Mouse (Mus musculus) limb, embryonic 13.5 days (tissue): ENCODE measurements around the gene St3gal4. TPM values are rescaled to one million over a fixed set of nuclear protein-coding genes. Genes with fewer than 3 reads are reported as not detected.

ENCODE experiments used
- ATAC-seq: fragments of 200-750 bp; cut with Nextera tagmentation; 2 replicates; pipeline ENCODE4 v1.8.0; 2017; ENCODE audit warnings: low read depth, moderate number of reproducible peaks, moderate TSS enrichment; ENCODE audit not compliant: low FRiP score
- H3K27ac ChIP-seq: fragments of 300-500 bp; sonication (generic); 2 replicates; pipeline ENCODE4 v1.5.1; 2015; ENCODE audit warnings: inconsistent platforms, mild to moderate bottlenecking, moderate library complexity
- H3K27me3 ChIP-seq: fragments of 300-500 bp; sonication (generic); 2 replicates; pipeline ENCODE4 v1.6.1; 2015; ENCODE audit warnings: mild to moderate bottlenecking, inconsistent platforms
- H3K36me3 ChIP-seq: fragments of 300-500 bp; sonication (generic); 2 replicates; pipeline ENCODE4 v1.6.1; 2015; ENCODE audit warnings: inconsistent platforms, mild to moderate bottlenecking, moderate library complexity
- H3K4me1 ChIP-seq: fragments of 300-500 bp; sonication (generic); 2 replicates; pipeline ENCODE4 v1.6.1; 2015; ENCODE audit warnings: inconsistent platforms
- H3K4me2 ChIP-seq: fragments of 300-500 bp; sonication (generic); replicated peaks from 2 replicates; pipeline ENCODE4 v1.6.1; 2015; ENCODE audit warnings: inconsistent platforms, mild to moderate bottlenecking, moderate library complexity
- H3K4me3 ChIP-seq: fragments of 300-500 bp; sonication (generic); 2 replicates; pipeline ENCODE4 v1.5.1; 2015; ENCODE audit warnings: moderate library complexity, mild to moderate bottlenecking, inconsistent platforms
- H3K9ac ChIP-seq: fragments of 300-500 bp; sonication (generic); 2 replicates; pipeline ENCODE4 v1.6.1; 2015; ENCODE audit warnings: mild to moderate bottlenecking, inconsistent platforms
- H3K9me3 ChIP-seq: fragments of 300-500 bp; sonication (generic); 2 replicates; pipeline ENCODE4 v1.6.1; 2016; ENCODE audit warnings: inconsistent platforms
- WGBS: fragments of 180-500 bp; shearing (Covaris S2); methylation state at CpG from one replicate; pipeline ENCODE4 v1.1.7; 2015; 5-methylcytosine and 5-hydroxymethylcytosine counted together
- polyA plus RNA-seq: library from polyadenylated mRNA; unstranded; fragments of >200 nt; fragmentation: Nextera tagmentation; extraction: Ambion mirVana; gene quantifications from 2 replicates; pipeline ENCODE4 v1.2.1, GENCODE M21; 2015

The St3gal4 gene
- polyA plus RNA-seq, 1 experiment from 2014 or later = 37.9 TPM

DNA sequence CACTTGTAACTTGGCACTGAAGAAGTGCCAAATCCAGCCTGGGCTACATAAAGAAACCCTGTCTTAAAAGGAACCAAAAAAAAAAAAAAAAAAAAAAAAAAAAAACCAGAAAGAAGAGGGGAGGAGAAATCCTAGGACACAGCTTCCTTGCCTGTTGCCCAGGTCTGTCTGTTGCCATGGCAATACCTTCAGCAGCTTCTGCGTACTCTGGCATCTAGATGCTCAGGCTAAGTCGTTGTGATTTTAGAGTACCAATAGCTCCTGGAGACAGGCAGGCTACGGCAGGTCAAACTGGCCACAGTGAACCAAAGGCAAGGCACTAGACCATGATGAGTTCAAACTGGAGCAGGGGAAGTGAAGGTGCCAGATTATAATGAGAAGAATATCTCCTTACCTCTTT is 65.4 kb downstream of the St3gal4 start:
- Histone ChIP-seq H3K27me3 (no peaks in the 10 kb centered on the region), H3K4me1 (peaks cover 18% of the 10 kb centered on the region), H3K4me3 (no peak overlapping the region), H3K27ac (no peak overlapping the region), H3K36me3 (peaks cover 52% of the 10 kb centered on the region), H3K4me2 (no peak overlapping the region), H3K9me3 (no peaks in the 10 kb centered on the region), H3K9ac (no peak overlapping the region)
- 86% methylated on average over 3 of the region's 3 CpGs for WGBS
- ATAC-seq = no peak

DNA sequence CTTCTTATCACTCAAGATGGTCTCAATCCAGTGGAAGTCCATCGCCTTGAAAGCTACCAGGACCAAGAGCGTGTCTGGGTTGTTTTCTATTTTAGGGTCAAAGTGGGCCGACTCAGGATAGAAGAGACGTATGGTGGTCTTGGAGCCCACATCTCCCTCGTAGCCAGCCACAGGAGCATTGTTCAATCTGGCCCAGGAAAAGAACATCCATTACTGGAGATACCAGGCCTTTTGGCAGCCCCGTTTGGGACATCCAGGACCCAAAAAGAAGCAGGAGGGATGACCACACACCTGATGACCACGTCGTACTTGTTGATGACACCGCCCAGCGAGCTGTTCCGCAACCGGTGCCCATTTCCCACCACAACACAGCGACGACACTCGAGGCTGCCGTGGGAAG is 66.0 kb downstream of the St3gal4 start:
- Histone ChIP-seq H3K27me3 (no peaks in the 10 kb centered on the region), H3K9me3 (no peaks in the 10 kb centered on the region), H3K4me2 (no peak overlapping the region), H3K4me1 (peaks cover 12% of the 10 kb centered on the region), H3K4me3 (no peak overlapping the region), H3K9ac (no peak overlapping the region), H3K27ac (no peak overlapping the region), H3K36me3 (peaks cover 54% of the 10 kb centered on the region)
- ATAC-seq = no peak
- whole genome bisulfite sequencing = 94% methylated on average over 16 of the region's 16 CpGs

DNA sequence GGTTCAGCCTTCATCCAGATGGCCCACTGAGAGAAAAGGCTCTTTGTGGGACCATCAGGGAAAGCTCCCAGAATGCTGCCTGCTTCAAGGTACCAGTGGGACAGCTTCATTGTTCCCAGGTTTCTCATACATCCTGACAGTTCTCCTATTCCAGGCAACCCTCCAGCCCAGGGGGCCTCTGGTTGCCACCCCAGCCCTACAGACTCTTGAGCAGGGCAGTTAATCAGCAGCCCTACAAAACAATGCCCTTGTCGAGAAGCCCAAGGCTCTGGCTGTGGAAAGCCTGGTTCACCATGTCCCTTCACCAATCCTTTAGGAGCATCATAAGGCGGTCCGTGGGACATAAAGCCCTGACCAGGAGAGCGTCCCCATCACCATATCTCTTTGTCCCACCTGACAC is 66.4 kb downstream of the St3gal4 start:
- Histone ChIP-seq H3K27me3 (no peaks in the 10 kb centered on the region), H3K4me2 (no peak overlapping the region), H3K9me3 (no peaks in the 10 kb centered on the region), H3K4me1 (peaks cover 11% of the 10 kb centered on the region; the same call in 1 of the 2 replicates), H3K36me3 (peaks cover 59% of the 10 kb centered on the region), H3K9ac (no peak overlapping the region), H3K4me3 (no peak overlapping the region), H3K27ac (no peak overlapping the region)
- no peak for ATAC-seq
- WGBS = 91% methylated on average over 4 of the region's 4 CpGs

DNA sequence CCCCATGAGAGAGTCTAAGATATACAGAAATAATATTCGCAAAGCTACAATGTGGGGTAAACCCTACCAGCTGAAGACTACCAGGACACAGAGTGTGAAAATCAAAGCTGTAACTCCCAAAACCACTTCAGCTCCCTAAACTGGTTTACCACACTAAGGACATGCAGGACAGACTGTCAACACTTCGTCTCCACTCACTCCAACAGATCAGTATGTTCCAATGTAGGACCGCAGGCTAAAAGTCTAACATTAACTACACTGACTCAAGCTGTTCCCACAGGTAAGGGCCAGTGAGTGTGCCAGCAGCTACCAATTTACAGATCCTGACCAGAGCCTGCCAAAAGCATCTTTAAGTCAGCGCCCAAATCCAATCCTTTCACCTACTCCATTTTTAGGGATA is 67.4 kb downstream of the St3gal4 start:
- H3K9ac ChIP-seq = no peak overlapping the region
- H3K36me3 ChIP-seq = peaks cover 69% of the 10 kb centered on the region
- no peak for ATAC-seq
- H3K4me1 ChIP-seq = peaks cover 13% of the 10 kb centered on the region
- H3K4me3 ChIP-seq = no peak overlapping the region
- no peaks in the 10 kb centered on the region for H3K9me3 ChIP-seq
- no peaks in the 10 kb centered on the region for H3K27me3 ChIP-seq
- H3K27ac ChIP-seq = no peak overlapping the region
- H3K4me2 ChIP-seq = no peak overlapping the region
- 93% methylated on average over 4 of the region's 4 CpGs for WGBS

DNA sequence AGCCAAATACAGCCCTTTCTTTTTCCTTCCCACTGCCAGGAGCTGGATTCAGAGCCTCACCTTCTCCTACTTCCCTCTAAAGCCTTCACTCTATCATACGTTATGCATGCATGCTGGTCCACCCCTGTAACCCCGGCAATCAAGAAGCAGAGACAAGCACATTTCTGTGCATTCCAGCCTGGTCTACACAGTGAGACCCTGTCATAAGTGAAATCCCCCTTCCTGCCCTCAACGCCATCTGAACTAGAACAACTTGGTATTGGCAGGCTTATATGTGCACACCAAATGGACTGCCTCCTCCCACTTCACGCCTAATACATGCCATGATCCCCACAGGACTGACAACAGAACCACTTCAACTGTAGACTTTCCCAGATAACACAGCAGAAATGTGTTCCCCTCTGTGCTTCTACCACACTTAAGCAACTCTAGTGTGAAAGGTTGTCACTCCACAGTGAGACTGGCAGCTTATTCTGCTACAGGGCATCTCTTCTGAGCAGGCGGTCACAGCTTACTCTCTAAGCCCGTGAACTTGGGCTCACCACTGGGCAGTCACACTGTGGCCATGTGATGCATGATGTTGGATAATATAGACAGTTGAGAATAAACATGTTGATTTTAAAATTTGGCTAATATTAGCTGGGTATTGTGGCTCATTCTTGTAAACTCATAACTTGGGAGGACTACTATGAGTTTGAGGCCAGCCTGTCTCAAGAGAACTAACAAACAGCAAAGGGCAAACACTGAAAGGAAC is 68.2 kb downstream of the St3gal4 start:
- Histone ChIP-seq H3K4me1 (peaks cover 21% of the 10 kb centered on the region), H3K4me3 (no peak overlapping the region), H3K9me3 (no peaks in the 10 kb centered on the region), H3K27me3 (no peaks in the 10 kb centered on the region), H3K9ac (no peak overlapping the region), H3K27ac (peak overlapping the region; percentile 28; the same call in 1 of the 2 replicates), H3K36me3 (peaks cover 71% of the 10 kb centered on the region), H3K4me2 (no peak overlapping the region)
- WGBS = 94% methylated on average over 6 of the region's 6 CpGs
- no peak for ATAC-seq

DNA sequence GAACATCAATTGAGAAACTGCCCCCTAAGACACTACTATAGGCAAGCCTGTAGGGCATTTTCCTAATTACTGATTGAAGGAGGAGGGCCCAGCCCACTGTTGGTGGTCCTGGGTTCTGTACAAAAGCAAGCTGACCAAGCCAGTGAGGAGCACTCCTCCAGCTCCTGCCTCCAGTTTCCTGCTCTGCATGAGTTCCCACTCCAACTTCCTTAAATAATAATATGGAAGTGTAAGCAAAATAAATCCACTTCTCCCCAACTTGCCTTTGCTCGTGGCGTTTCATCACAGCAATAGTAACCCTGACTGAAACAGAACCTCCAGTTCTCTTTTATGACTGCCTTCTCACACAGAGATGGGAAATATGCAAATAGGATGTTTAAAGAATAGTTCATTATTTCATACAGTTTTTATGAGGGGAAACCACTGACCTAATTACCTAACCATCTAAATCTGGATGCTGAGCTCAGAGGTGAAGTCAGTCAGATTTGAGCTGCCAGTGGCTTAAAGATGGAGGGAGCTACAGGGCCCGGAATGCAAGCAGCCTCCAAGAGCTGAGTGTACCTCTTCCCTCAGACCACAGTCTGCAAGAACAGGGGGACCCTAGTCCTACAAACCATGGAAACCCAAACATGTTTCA is 69.1 kb downstream of the St3gal4 start:
- Histone ChIP-seq H3K27me3 (no peaks in the 10 kb centered on the region), H3K4me1 (peaks cover 30% of the 10 kb centered on the region), H3K4me3 (no peak overlapping the region), H3K4me2 (no peak overlapping the region), H3K9me3 (no peaks in the 10 kb centered on the region), H3K9ac (no peak overlapping the region), H3K27ac (no peak overlapping the region), H3K36me3 (peaks cover 71% of the 10 kb centered on the region)
- 63% methylated on average over 3 of the region's 3 CpGs for WGBS
- ATAC-seq = no peak

DNA sequence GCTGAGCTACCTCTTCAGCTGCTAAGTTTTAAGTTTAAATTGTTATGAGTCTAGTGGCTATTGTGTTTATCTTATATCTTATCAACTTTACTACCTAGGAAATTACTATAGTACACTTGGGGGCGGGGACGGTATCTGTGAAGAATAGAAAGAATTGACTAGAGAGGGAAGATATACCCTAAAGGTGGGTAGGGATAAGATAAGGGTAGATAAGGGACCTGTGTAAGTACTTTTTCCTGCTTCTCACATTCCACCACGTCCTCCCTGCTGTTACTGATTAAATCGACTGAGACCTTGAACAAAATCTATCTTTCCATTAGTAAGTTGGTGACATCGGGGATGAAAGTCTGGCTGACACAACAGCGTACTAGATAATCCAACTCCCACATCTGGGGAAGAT is 70.6 kb downstream of the St3gal4 start:
- no peak overlapping the region for H3K4me2 ChIP-seq
- H3K27ac ChIP-seq = no peak overlapping the region
- no peak overlapping the region for H3K9ac ChIP-seq
- H3K4me1 ChIP-seq = peaks cover 45% of the 10 kb centered on the region
- H3K36me3 ChIP-seq = peaks cover 60% of the 10 kb centered on the region
- H3K4me3 ChIP-seq = no peak overlapping the region
- 82% methylated on average over 6 of the region's 6 CpGs for WGBS
- no peaks in the 10 kb centered on the region for H3K9me3 ChIP-seq
- no peaks in the 10 kb centered on the region for H3K27me3 ChIP-seq
- ATAC-seq = no peak

DNA sequence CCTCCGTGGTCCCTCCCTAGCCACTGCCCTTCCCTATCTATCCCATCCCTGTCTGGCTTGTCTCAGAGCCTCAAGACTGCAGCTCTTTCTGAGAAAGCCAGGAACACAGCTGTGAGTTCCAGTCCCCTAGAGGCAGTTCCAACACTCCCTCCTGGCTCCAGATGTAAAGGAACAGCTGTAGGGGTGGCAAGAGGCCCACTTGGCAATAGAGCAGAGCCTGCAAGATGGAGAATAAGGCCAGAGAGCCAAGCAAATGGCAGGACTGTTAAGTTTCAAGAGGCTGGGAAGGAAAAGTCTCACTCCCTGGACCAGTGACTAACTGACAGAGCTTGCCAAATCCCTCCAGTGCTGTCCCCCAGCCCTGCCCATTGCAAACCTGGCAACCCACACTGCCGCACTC is 73.3 kb downstream of the St3gal4 start:
- Histone ChIP-seq H3K27me3 (no peaks in the 10 kb centered on the region), H3K36me3 (peaks cover 33% of the 10 kb centered on the region), H3K4me3 (no peak overlapping the region), H3K4me1 (peaks cover 48% of the 10 kb centered on the region), H3K9ac (no peak overlapping the region), H3K4me2 (no peak overlapping the region), H3K9me3 (no peaks in the 10 kb centered on the region), H3K27ac (peak overlapping the region; percentile 76)
- 57% methylated on average over 2 of the region's 2 CpGs for WGBS
- ATAC-seq = peak; percentile 65

DNA sequence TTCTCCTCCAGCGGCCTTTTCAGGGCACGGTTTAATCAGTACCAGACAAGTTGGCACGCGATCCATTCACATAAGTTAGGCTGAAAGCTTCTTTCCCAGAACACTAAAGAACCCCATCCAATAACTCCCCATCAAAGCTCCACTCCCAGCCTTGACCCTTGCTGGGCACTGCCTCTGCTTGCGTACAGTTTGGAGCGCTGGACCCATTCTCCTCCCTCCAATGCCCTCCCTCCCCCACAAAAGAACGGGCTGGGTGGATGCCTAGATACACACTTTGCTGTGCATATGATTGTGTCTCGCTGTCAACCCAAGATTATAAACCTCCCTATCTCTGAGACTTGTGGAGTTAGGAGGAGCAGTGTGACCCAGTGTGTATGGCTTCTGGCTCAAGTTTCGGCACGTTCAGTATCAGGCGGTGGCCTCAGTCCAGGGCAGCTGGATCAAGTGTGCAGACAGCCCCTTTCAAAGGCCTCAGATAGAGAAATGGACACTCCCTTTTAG is 74.0 kb downstream of the St3gal4 start:
- Histone ChIP-seq H3K27me3 (no peaks in the 10 kb centered on the region), H3K4me3 (no peak overlapping the region), H3K9me3 (no peaks in the 10 kb centered on the region), H3K4me2 (no peak overlapping the region), H3K9ac (no peak overlapping the region), H3K4me1 (peaks cover 42% of the 10 kb centered on the region), H3K36me3 (peaks cover 27% of the 10 kb centered on the region), H3K27ac (peak overlapping the region; percentile 76)
- peak; percentile 26; the same call in 1 of the 2 replicates for ATAC-seq
- WGBS = 46% methylated on average over 11 of the region's 11 CpGs

DNA sequence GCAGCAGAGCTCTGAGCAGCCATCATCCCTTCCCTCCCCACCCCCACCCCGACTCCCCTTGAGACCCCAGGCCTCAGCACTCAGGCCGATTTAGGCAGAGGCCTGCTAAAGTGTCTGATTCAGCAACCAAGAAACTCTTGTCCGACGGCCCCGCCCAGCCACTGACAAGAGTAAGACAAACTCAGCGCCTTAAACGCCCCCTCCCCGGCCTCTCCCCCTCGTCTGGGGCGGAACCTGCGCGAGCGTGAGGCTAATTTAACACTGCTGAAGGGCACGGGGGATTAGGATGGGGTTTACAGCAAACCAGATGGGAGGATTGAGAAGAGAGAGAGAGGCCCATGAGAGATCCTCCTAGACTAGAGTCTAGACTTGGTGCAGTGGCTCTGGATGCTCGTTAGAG is 74.6 kb downstream of the St3gal4 start:
- H3K4me3 ChIP-seq = no peak overlapping the region
- H3K27ac ChIP-seq = peak overlapping the region; percentile 76
- H3K27me3 ChIP-seq = no peaks in the 10 kb centered on the region
- 7% methylated on average over 15 of the region's 15 CpGs for WGBS
- no peaks in the 10 kb centered on the region for H3K9me3 ChIP-seq
- ATAC-seq = peak; percentile 53; the same call in 1 of the 2 replicates
- H3K9ac ChIP-seq = peak overlapping the region; percentile 43; the same call in 1 of the 2 replicates
- H3K36me3 ChIP-seq = peaks cover 26% of the 10 kb centered on the region
- peaks cover 44% of the 10 kb centered on the region for H3K4me1 ChIP-seq
- H3K4me2 ChIP-seq = 0 out of 2 replicates have a peak overlapping the region, but pooled peaks have one; percentile 16

DNA sequence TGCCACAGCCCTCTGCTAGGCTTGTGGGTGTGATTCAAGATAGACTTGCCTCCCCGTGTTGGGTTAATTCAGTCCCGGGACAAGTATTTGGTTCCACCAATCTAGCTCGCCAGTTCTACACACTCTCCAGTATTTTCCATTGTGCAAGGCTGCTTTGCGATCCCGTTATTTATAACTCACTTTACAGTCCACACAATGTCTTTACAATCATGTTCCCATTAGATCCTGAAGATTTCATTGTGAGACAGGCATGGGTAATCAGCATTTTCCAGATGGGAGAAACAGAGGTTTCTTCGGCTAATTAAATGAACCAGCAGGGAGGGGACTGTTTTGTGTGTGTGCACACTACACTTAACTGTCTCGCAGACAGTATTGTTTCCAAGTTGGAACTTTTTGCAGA is 75.4 kb downstream of the St3gal4 start:
- Histone ChIP-seq H3K27me3 (no peaks in the 10 kb centered on the region), H3K9ac (no peak overlapping the region), H3K4me3 (no peak overlapping the region), H3K4me2 (no peak overlapping the region), H3K4me1 (peaks cover 45% of the 10 kb centered on the region), H3K9me3 (no peaks in the 10 kb centered on the region), H3K27ac (0 out of 2 replicates have a peak overlapping the region, but pooled peaks have one; percentile 76), H3K36me3 (peaks cover 18% of the 10 kb centered on the region)
- 32% methylated on average over 7 of the region's 7 CpGs for WGBS
- ATAC-seq = no peak

DNA sequence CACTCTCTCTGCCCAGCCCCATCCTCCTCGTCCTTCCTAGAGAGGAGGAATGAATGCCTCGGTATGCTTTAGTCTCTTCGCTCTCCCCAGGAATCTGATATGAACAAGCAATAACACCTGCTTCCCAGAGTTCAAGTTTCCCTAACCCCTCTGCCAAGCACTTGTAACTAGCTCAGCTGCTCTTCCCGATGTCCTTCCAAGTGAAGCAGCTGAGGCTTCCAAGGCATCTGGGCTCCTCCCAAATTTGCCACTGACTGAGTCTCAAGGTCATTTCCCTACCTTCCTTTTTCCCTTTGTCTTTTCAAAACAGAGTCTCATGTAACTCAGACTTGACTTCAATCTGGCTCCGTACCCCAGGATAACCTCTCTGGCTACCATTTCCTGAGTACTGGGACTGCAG is 77.6 kb downstream of the St3gal4 start:
- ATAC-seq = no peak
- WGBS = 70% methylated on average over 5 of the region's 5 CpGs
- Histone ChIP-seq H3K36me3 (0 out of 2 replicates have a peak, but pooled peaks cover under 1% of the 10 kb centered on the region), H3K9me3 (no peaks in the 10 kb centered on the region), H3K9ac (no peak overlapping the region), H3K4me2 (no peak overlapping the region), H3K27me3 (no peaks in the 10 kb centered on the region), H3K4me1 (peaks cover 43% of the 10 kb centered on the region), H3K4me3 (no peak overlapping the region), H3K27ac (no peak overlapping the region)
